Mouse (Mus musculus): ENCODE measurements around the gene Gpr34.

GRCm38 (mm10) chrX:13599373-13599772 is 32.5 kb upstream of the Gpr34 start:
- TF ChIP-seq POLR2A (IDR thresholded peaks at IDR 0.05; ENCODE audit: extremely low read depth, insufficient read depth, low read length) (no peak), CTCF (IDR thresholded peaks at IDR 0.05; ENCODE audit: extremely low read depth, insufficient read depth, low read length) (no peak)

Data from cortical plate, adult 2 months (tissue).